ENCODE assay signal across 8 mouse cellular contexts in the genomic region with DNA sequence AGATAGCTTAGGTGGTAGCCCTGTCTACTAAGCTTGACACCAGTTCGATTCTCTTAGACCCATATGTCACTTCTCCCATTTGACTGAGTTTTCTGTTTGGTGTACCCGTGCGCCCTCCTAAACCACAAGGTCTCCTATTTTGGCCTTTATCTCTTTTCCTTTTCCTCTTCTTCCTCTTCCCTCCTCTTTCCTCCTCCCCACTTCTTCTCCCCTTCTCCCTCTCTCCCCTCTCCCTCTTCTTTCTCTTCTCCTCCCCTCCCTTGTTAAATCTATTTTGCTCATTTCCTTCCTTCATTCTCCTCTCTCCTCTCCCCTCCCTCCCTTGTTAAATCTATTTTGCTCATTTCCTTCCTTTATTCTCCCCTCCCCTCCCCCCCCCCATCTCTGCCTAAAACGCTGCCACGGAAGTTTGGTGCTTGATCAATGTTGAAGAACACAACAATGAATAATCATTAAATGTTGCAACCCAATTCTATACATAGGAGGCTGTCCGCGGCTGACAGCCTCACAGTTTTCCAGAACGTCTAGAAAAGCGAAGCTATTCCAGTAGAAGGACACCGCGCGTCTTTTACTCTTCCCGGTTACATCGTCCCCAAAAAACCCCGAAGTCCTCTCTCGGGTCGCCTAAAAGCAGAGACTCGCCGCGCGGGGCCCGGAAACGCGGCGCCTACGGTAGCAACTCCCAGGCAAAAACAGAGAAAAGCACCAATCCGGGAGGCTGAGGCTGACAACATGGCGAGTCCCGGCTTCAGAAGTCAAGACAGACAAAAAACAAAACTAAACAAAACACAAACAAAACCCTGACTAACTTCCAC. TPM values are rescaled to one million over a fixed set of nuclear protein-coding genes. Genes with fewer than 3 reads are reported as not detected.
DNase-seq lines count a peak whose midpoint lies in the region; ATAC-seq and TF ChIP-seq lines count a peak whose summit lies in the region.

No protein-coding gene starts in this region.

- peak; percentile 10 for DNase-seq in adrenal gland, adult 2 months
- DNase-seq in adrenal gland, adult 18-20 months (ENCODE audit: low spot score in 2 of 2) = no peak
- no peak for DNase-seq in spleen, adult 2 months (ENCODE audit: low read depth in 1 of 2, low spot score in 2 of 2)
- no peak for DNase-seq in spleen, postnatal 4 days (ENCODE audit: low spot score in 2 of 2)
- DNase-seq in hindbrain, postnatal 0 days (ENCODE audit: low spot score) = no peak
- no peak for DNase-seq in midbrain, postnatal 0 days (ENCODE audit: low spot score)
- DNase-seq in layer of hippocampus, adult 8-10 months (ENCODE audit: low spot score in 2 of 2) = no peak
- no peak for DNase-seq in urinary bladder, postnatal 10 days (ENCODE audit: low spot score)

- peaks cover 8% of the 10 kb centered on the region; the same call in 1 of the 2 replicates for H3K4me1 ChIP-seq in spleen, adult 2 months (ENCODE audit: control insufficient read depth, insufficient read depth, insufficient read length)
- H3K4me1 ChIP-seq in hindbrain, postnatal 0 days (ENCODE audit: insufficient read depth, low read length) = peaks cover 14% of the 10 kb centered on the region
- peaks cover 13% of the 10 kb centered on the region; the same call in 1 of the 2 replicates for H3K4me1 ChIP-seq in midbrain, postnatal 0 days (ENCODE audit: insufficient read depth, low read length)

- peak overlapping the region; percentile 66 for H3K9ac ChIP-seq in hindbrain, postnatal 0 days (replicated peaks; ENCODE audit: low read length)
- peak overlapping the region; percentile 61 for H3K9ac ChIP-seq in midbrain, postnatal 0 days (replicated peaks; ENCODE audit: low read length, poor library complexity, severe bottlenecking)

- peak overlapping the region; percentile 74 for H3K4me2 ChIP-seq in hindbrain, postnatal 0 days (ENCODE audit: low read depth, low read length)
- peak overlapping the region; percentile 62 for H3K4me2 ChIP-seq in midbrain, postnatal 0 days (ENCODE audit: low read depth, low read length, poor library complexity, severe bottlenecking)

- peak overlapping the region; percentile 85 for H3K4me3 ChIP-seq in spleen, adult 2 months (ENCODE audit: extremely low read depth, insufficient read depth, insufficient read length)
- H3K4me3 ChIP-seq in hindbrain, postnatal 0 days (ENCODE audit: low read length) = peak overlapping the region; percentile 87
- H3K4me3 ChIP-seq in midbrain, postnatal 0 days (ENCODE audit: low read depth, low read length) = peak overlapping the region; percentile 59

- no peaks in the 10 kb centered on the region for H3K27me3 ChIP-seq in spleen, adult 2 months (ENCODE audit: control insufficient read depth, insufficient read depth, low read length)
- H3K27me3 ChIP-seq in hindbrain, postnatal 0 days (ENCODE audit: insufficient read depth, low read length) = no peaks in the 10 kb centered on the region
- no peaks in the 10 kb centered on the region for H3K27me3 ChIP-seq in midbrain, postnatal 0 days (ENCODE audit: insufficient read depth, low read length)

- TF ChIP-seq CTCF in spleen, adult 2 months (IDR thresholded peaks at IDR 0.05; ENCODE audit: extremely low read depth, insufficient read depth, insufficient read length, insufficient replicate concordance) = no peak
- TF ChIP-seq CTCF in hindbrain, postnatal 0 days (IDR thresholded peaks at IDR 0.05; ENCODE audit: low read depth) = no peak
- TF ChIP-seq CTCF in midbrain, postnatal 0 days (IDR thresholded peaks at IDR 0.05) = no peak

- peaks cover 2% of the 10 kb centered on the region; the same call in 1 of the 2 replicates for H3K36me3 ChIP-seq in spleen, adult 2 months (ENCODE audit: control insufficient read depth, insufficient read depth, low read length)
- H3K36me3 ChIP-seq in hindbrain, postnatal 0 days (ENCODE audit: insufficient read depth, low read length) = no peaks in the 10 kb centered on the region
- no peaks in the 10 kb centered on the region for H3K36me3 ChIP-seq in midbrain, postnatal 0 days (ENCODE audit: insufficient read depth, low read length)

- ATAC-seq in hindbrain, postnatal 0 days = peak; percentile 75; the same call in 1 of the 2 replicates
- peak; percentile 73 for ATAC-seq in midbrain, postnatal 0 days (ENCODE audit: low FRiP score)

- WGBS in spleen, adult 2 months = under 1% methylated on average over 29 of the region's 29 CpGs
- WGBS in hindbrain, postnatal 0 days = 7% methylated on average over 29 of the region's 29 CpGs
- WGBS in midbrain, postnatal 0 days = 7% methylated on average over 29 of the region's 29 CpGs

- H3K9me3 ChIP-seq in hindbrain, postnatal 0 days (ENCODE audit: low read length) = no peaks in the 10 kb centered on the region
- no peaks in the 10 kb centered on the region for H3K9me3 ChIP-seq in midbrain, postnatal 0 days (ENCODE audit: low read length)

- TF ChIP-seq POLR2A in spleen, adult 2 months (IDR thresholded peaks at IDR 0.05; ENCODE audit: low read depth, low read length) = no peak

- H3K27ac ChIP-seq in spleen, adult 2 months (ENCODE audit: insufficient read depth, low read length) = peak overlapping the region; percentile 96
- H3K27ac ChIP-seq in hindbrain, postnatal 0 days = peak overlapping the region; percentile 85
- H3K27ac ChIP-seq in midbrain, postnatal 0 days (ENCODE audit: low read depth, low read length) = peak overlapping the region; percentile 82

RNA-seq across cellular contexts. Expression of gene Utp3, which starts 0.8 kb away (rescaled TPM):
- 10 to 100 TPM; 31.7 to 40.4 TPM for total RNA-seq in adrenal gland, adult 2 months (2021)
- polyA plus RNA-seq in adrenal gland, adult 2 months (2012; rRNA removed) = 4.0 and 6.9 TPM in 2 replicates
- total RNA-seq in adrenal gland, adult 18-20 months (2021) = 10 to 100 TPM; 31.4 to 39.5 TPM
- polyA plus RNA-seq in spleen, adult 2 months (2012; rRNA removed) = 9.3 and 14.0 TPM in 2 replicates
- total RNA-seq in hindbrain, postnatal 0 days (2014; rRNA removed) = 8.5 and 11.3 TPM in 2 replicates
- polyA plus RNA-seq in hindbrain, postnatal 0 days (2015; fragmentation: Nextera tagmentation; extraction: Ambion mirVana) = 51.8 and 55.5 TPM in 2 replicates
- 12.8 and 16.5 TPM in 2 replicates for total RNA-seq in midbrain, postnatal 0 days (2014; rRNA removed)
- 51.1 and 55.1 TPM in 2 replicates for polyA plus RNA-seq in midbrain, postnatal 0 days (2015; fragmentation: Nextera tagmentation; extraction: Ambion mirVana)
- total RNA-seq in layer of hippocampus, adult 8-10 months (2022) = 10 to 100 TPM; 25.4 to 30.3 (median 28.2) TPM

RNA-seq across cellular contexts. Expression of gene Rufy3, which starts 11.4 kb away (rescaled TPM):
- total RNA-seq in adrenal gland, adult 2 months (2021) = 10 to 100 TPM; 26.3 to 29.6 TPM
- polyA plus RNA-seq in adrenal gland, adult 2 months (2012; rRNA removed) = 8.3 and 10.2 TPM in 2 replicates
- total RNA-seq in adrenal gland, adult 18-20 months (2021) = 10 to 100 TPM; 21.1 to 26.7 TPM
- 3.7 and 4.7 TPM in 2 replicates for polyA plus RNA-seq in spleen, adult 2 months (2012; rRNA removed)
- 169 and 191 TPM in 2 replicates for total RNA-seq in hindbrain, postnatal 0 days (2014; rRNA removed)
- polyA plus RNA-seq in hindbrain, postnatal 0 days (2015; fragmentation: Nextera tagmentation; extraction: Ambion mirVana) = 197 and 210 TPM in 2 replicates
- 250 and 309 TPM in 2 replicates for total RNA-seq in midbrain, postnatal 0 days (2014; rRNA removed)
- 212 and 248 TPM in 2 replicates for polyA plus RNA-seq in midbrain, postnatal 0 days (2015; fragmentation: Nextera tagmentation; extraction: Ambion mirVana)
- total RNA-seq in layer of hippocampus, adult 8-10 months (2022) = 100 to 1,000 TPM; 157 to 193 (median 180) TPM

RNA-seq across cellular contexts. Expression of gene Jchain, which starts 25.8 kb away (rescaled TPM):
- under 1 TPM; 0.20 to 0.41 TPM for total RNA-seq in adrenal gland, adult 2 months (2021)
- polyA plus RNA-seq in adrenal gland, adult 2 months (2012; rRNA removed) = 0.23 and 0.43 TPM in 2 replicates
- 1 to 10 TPM in 1 of 2 experiments, under 1 TPM in 1; 0.66 to 4.7 TPM for total RNA-seq in adrenal gland, adult 18-20 months (2021)
- 383 and 430 TPM in 2 replicates for polyA plus RNA-seq in spleen, adult 2 months (2012; rRNA removed)
- 0.36 and 0.99 TPM in 2 replicates for total RNA-seq in hindbrain, postnatal 0 days (2014; rRNA removed)
- polyA plus RNA-seq in hindbrain, postnatal 0 days (2015; fragmentation: Nextera tagmentation; extraction: Ambion mirVana) = 0.29 and 0.45 TPM in 2 replicates
- total RNA-seq in midbrain, postnatal 0 days (2014; rRNA removed) = 0.82 and 1.7 TPM in 2 replicates
- polyA plus RNA-seq in midbrain, postnatal 0 days (2015; fragmentation: Nextera tagmentation; extraction: Ambion mirVana) = 0.47 and 0.58 TPM in 2 replicates
- total RNA-seq in layer of hippocampus, adult 8-10 months (2022) = under 1 TPM; 0.23 to 0.39 (median 0.32) TPM
